Mouse (Mus musculus) neural tube, embryonic 11.5 days (tissue): ENCODE results near the gene Ptprd. TPM values are rescaled to one million over a fixed set of nuclear protein-coding genes. Genes with fewer than 3 reads are reported as not detected.
A peak's percentile ranks its signal among the peaks of the same experiment; 100 is the strongest.

Experiments used
- ATAC-seq: fragments of 200-750 bp; cut with Nextera tagmentation; 2 replicates; pipeline ENCODE4 v1.8.0; 2017; ENCODE audit warnings: moderate number of reproducible peaks, mild to moderate bottlenecking, moderate TSS enrichment, moderate library complexity; ENCODE audit not compliant: insufficient read depth, low FRiP score, low TSS enrichment
- DNase-seq: peaks from one replicate; pipeline ENCODE4 v3.0.0-alpha.2; 2015; ENCODE audit warnings: low spot score
- H3K27ac ChIP-seq: fragments of 300-500 bp; sonication (generic); 2 replicates; pipeline ENCODE4 v1.5.1; 2014; ENCODE audit warnings: low read depth, mild to moderate bottlenecking, low read length
- H3K27me3 ChIP-seq: fragments of 300-500 bp; sonication (generic); 2 replicates; pipeline ENCODE4 v1.6.1; 2014; ENCODE audit warnings: mild to moderate bottlenecking, low read length, mixed read lengths; ENCODE audit not compliant: control insufficient read depth, insufficient read depth
- H3K36me3 ChIP-seq: fragments of 300-500 bp; sonication (generic); 2 replicates; pipeline ENCODE4 v1.6.1; 2014; ENCODE audit warnings: mild to moderate bottlenecking, low read length, moderate library complexity, mixed read lengths; ENCODE audit not compliant: control insufficient read depth, insufficient read depth
- H3K4me1 ChIP-seq: fragments of 300-500 bp; sonication (generic); 2 replicates; pipeline ENCODE4 v1.6.1; 2014; ENCODE audit warnings: low read length, mixed read lengths; ENCODE audit not compliant: control insufficient read depth, insufficient read depth
- H3K4me2 ChIP-seq: fragments of 300-500 bp; sonication (generic); 2 replicates; pipeline ENCODE4 v1.6.1; 2014; ENCODE audit warnings: low read depth, mild to moderate bottlenecking, moderate library complexity
- H3K4me3 ChIP-seq: fragments of 300-500 bp; sonication (generic); 2 replicates; pipeline ENCODE4 v1.5.1; 2014; ENCODE audit warnings: low read depth, low read length
- H3K9ac ChIP-seq: fragments of 300-500 bp; sonication (generic); 2 replicates; pipeline ENCODE4 v1.6.1; 2014; ENCODE audit warnings: mild to moderate bottlenecking, low read length
- H3K9me3 ChIP-seq: fragments of 300-500 bp; sonication (generic); 2 replicates; pipeline ENCODE4 v1.6.1; 2016; ENCODE audit warnings: low read length; ENCODE audit not compliant: control insufficient read depth
- WGBS: fragments of 180-500 bp; shearing (Covaris S2); extraction: QIAGEN DNeasy Blood & Tissue Kit; methylation state at CpG from one replicate; pipeline ENCODE4 v1.1.7; 2014; 5-methylcytosine and 5-hydroxymethylcytosine counted together
- polyA plus RNA-seq: library from polyadenylated mRNA; unstranded; fragments of >200 nt; fragmentation: Nextera tagmentation; extraction: Ambion mirVana; gene quantifications from 2 replicates; pipeline ENCODE4 v1.2.1, GENCODE M21; 2014

Gene Ptprd
- polyA plus RNA-seq, 1 experiment from 2014 or later = 41.2 TPM

- no peak overlapping the region for H3K9ac ChIP-seq
- no peak overlapping the region for H3K27ac ChIP-seq
- no peak overlapping the region for H3K4me3 ChIP-seq
- H3K4me1 ChIP-seq = no peaks in the 10 kb centered on the region
- H3K9me3 ChIP-seq = no peaks in the 10 kb centered on the region
- ATAC-seq (no peak), DNase-seq (no peak)
- no peaks in the 10 kb centered on the region for H3K27me3 ChIP-seq
- no peak overlapping the region for H3K4me2 ChIP-seq
- H3K36me3 ChIP-seq = no peaks in the 10 kb centered on the region
- WGBS = 56% methylated on average over 6 of the region's 6 CpGs
Observed at GRCm38 (mm10) chr4:76502575-76503278, 1709.0 kb downstream of the Ptprd start.

DNA sequence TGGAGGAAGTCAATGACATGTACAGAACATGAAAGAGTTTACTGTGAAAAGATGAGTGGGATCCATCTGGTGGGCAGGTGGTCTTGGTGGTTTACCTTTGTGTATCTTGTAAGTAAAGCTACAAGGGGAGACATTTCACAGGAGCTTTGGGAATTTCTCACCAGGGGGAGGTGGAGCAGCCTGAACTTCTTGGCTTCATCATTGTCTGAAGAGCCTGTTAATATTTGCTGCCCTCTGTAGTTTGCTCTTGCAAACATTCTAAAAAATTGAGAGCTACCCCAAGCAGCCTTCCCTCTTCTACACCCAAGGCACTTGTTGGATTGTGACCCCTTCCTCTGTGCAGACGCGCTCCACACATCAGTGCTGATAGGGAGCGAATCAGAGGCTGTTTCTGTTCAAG lies 1725.9 kb downstream of the Ptprd start:
- Histone ChIP-seq H3K4me3 (no peak overlapping the region), H3K9me3 (no peaks in the 10 kb centered on the region), H3K27me3 (no peaks in the 10 kb centered on the region), H3K36me3 (no peaks in the 10 kb centered on the region), H3K27ac (no peak overlapping the region), H3K4me1 (no peaks in the 10 kb centered on the region), H3K9ac (no peak overlapping the region), H3K4me2 (no peak overlapping the region)
- DNase-seq (no peak), ATAC-seq (no peak)
- WGBS = 85% methylated on average over 3 of the region's 3 CpGs

GRCm38 (mm10) chr4:76468366-76469100 lies 1743.2 kb downstream of the Ptprd start:
- no peaks in the 10 kb centered on the region for H3K4me1 ChIP-seq
- no peaks in the 10 kb centered on the region for H3K27me3 ChIP-seq
- ATAC-seq (no peak), DNase-seq (no peak)
- 88% methylated on average over 3 of the region's 3 CpGs for WGBS
- no peaks in the 10 kb centered on the region for H3K36me3 ChIP-seq
- H3K4me3 ChIP-seq = no peak overlapping the region
- H3K4me2 ChIP-seq = no peak overlapping the region
- H3K9ac ChIP-seq = no peak overlapping the region
- H3K9me3 ChIP-seq = no peaks in the 10 kb centered on the region
- no peak overlapping the region for H3K27ac ChIP-seq

GRCm38 (mm10) chr4:76464682-76465081 lies 1747.1 kb downstream of the Ptprd start:
- no peak overlapping the region for H3K9ac ChIP-seq
- DNase-seq = no peak
- no peaks in the 10 kb centered on the region for H3K9me3 ChIP-seq
- WGBS = 88% methylated on average over 1 of the region's 1 CpGs
- H3K4me2 ChIP-seq = no peak overlapping the region
- H3K27me3 ChIP-seq = no peaks in the 10 kb centered on the region
- H3K27ac ChIP-seq = no peak overlapping the region
- no peaks in the 10 kb centered on the region for H3K36me3 ChIP-seq
- no peaks in the 10 kb centered on the region for H3K4me1 ChIP-seq
- H3K4me3 ChIP-seq = no peak overlapping the region
- ATAC-seq = no peak

GRCm38 (mm10) chr4:76461336-76461735 lies 1750.4 kb downstream of the Ptprd start:
- no peak overlapping the region for H3K4me3 ChIP-seq
- H3K4me1 ChIP-seq = no peaks in the 10 kb centered on the region
- H3K9ac ChIP-seq = no peak overlapping the region
- WGBS = 81% methylated on average over 5 of the region's 5 CpGs
- H3K9me3 ChIP-seq = no peaks in the 10 kb centered on the region
- DNase-seq = no peak
- no peak for ATAC-seq
- H3K36me3 ChIP-seq = no peaks in the 10 kb centered on the region
- no peak overlapping the region for H3K27ac ChIP-seq
- H3K27me3 ChIP-seq = no peaks in the 10 kb centered on the region
- no peak overlapping the region for H3K4me2 ChIP-seq

GRCm38 (mm10) chr4:76460556-76460955 lies 1751.2 kb downstream of the Ptprd start:
- H3K36me3 ChIP-seq = no peaks in the 10 kb centered on the region
- H3K4me2 ChIP-seq = no peak overlapping the region
- H3K9ac ChIP-seq = no peak overlapping the region
- no peaks in the 10 kb centered on the region for H3K9me3 ChIP-seq
- no peak overlapping the region for H3K4me3 ChIP-seq
- DNase-seq (no peak), ATAC-seq (no peak)
- WGBS = 89% methylated on average over 1 of the region's 1 CpGs
- no peaks in the 10 kb centered on the region for H3K4me1 ChIP-seq
- H3K27me3 ChIP-seq = no peaks in the 10 kb centered on the region
- H3K27ac ChIP-seq = no peak overlapping the region

DNA sequence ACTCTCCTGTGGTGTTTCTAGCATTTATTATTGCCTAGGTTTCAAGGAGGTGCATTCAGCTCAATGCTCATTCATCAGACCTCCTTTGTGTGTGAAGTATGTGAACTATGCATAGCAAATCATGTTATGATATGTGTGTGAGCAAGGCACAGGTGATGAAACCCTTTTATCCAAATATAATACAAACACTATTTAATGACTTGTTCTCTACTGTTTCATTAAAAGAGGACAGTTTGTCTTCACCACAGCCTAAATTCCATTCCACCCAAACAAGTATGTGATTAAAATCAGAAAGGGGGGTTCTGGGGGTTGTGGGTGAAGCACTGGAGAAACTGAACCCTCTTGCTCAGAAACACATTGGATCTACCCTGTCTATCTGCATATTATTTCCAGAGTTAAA lies 1752.1 kb downstream of the Ptprd start:
- no peak overlapping the region for H3K27ac ChIP-seq
- H3K9me3 ChIP-seq = no peaks in the 10 kb centered on the region
- H3K36me3 ChIP-seq = no peaks in the 10 kb centered on the region
- no peak overlapping the region for H3K4me3 ChIP-seq
- DNase-seq (no peak), ATAC-seq (no peak)
- H3K4me1 ChIP-seq = no peaks in the 10 kb centered on the region
- H3K27me3 ChIP-seq = no peaks in the 10 kb centered on the region
- no peak overlapping the region for H3K9ac ChIP-seq
- H3K4me2 ChIP-seq = no peak overlapping the region

DNA sequence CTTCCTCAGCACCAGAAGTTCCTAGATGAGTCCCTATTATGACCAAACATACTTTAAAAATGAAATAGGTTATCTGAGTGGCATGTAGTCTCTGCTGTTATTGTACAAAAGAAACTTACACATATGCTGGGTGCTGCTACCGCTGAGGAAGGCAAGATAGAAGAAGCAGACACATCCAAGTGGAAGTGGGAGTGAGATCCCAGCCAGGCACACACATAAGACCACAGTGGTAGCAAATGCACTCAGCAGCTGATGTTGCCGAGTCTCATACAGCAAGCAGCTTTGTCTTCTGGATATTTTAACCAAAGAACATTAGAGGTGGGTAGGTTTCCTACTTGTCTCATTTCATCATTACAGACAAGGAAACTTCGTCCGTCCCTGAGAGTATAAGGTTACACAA lies 1759.5 kb downstream of the Ptprd start:
- 83% methylated on average over 4 of the region's 4 CpGs for WGBS
- no peak overlapping the region for H3K4me2 ChIP-seq
- no peak overlapping the region for H3K9ac ChIP-seq
- ATAC-seq = no peak
- H3K36me3 ChIP-seq = no peaks in the 10 kb centered on the region
- no peaks in the 10 kb centered on the region for H3K27me3 ChIP-seq
- no peaks in the 10 kb centered on the region for H3K9me3 ChIP-seq
- H3K27ac ChIP-seq = no peak overlapping the region
- H3K4me1 ChIP-seq = 0 out of 2 replicates have a peak, but pooled peaks cover 2% of the 10 kb centered on the region
- DNase-seq = no peak
- no peak overlapping the region for H3K4me3 ChIP-seq

DNA sequence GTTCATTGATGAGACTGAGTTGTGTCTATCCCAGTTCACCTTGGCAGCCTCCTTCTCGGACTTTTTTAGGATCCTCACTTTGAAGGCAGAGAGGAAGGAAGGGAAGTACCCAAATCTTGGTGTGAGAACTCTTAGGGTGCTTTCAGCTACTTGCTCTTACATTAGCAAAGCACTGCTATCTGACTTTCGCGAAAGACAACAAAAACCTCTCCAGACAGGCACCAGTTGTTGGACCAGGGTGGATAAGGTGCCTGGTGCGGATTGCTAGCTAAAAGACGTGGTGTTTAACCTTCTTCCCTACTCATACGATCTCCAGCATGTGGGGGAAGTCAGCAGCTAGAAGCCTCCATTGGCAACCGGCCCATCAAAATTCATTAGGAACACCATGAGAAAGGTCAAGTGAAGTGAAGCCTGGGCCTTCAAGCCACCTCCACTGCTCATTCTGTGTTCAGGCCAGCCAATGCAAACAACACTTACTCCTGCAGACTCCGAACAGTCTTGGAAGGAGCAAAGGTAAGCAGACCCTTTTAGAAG lies 1760.7 kb downstream of the Ptprd start:
- WGBS = 40% methylated on average over 8 of the region's 8 CpGs
- ATAC-seq (no peak), DNase-seq (no peak)
- H3K27ac ChIP-seq = no peak overlapping the region
- H3K9ac ChIP-seq = no peak overlapping the region
- H3K9me3 ChIP-seq = no peaks in the 10 kb centered on the region
- no peaks in the 10 kb centered on the region for H3K36me3 ChIP-seq
- H3K27me3 ChIP-seq = no peaks in the 10 kb centered on the region
- H3K4me2 ChIP-seq = peak overlapping the region; percentile 86
- H3K4me1 ChIP-seq = 0 out of 2 replicates have a peak, but pooled peaks cover 2% of the 10 kb centered on the region
- peak overlapping the region; percentile 90 for H3K4me3 ChIP-seq
